ENCODE assay signal across 8 mouse cellular contexts in genomic region chr5:90365141-90365951, GRCm38 (mm10). TPM values are rescaled to one million over a fixed set of nuclear protein-coding genes. Genes with fewer than 3 reads are reported as not detected.
A peak's percentile ranks its signal among the peaks of the same experiment; 100 is the strongest.
DNase-seq lines count a peak whose midpoint lies in the region; ATAC-seq and TF ChIP-seq lines count a peak whose summit lies in the region.

No protein-coding gene starts in this region.

- H3K9me3 ChIP-seq in forebrain, postnatal 0 days (ENCODE audit: low read length) = no peaks in the 10 kb centered on the region
- H3K9me3 ChIP-seq in hindbrain, embryonic 10.5 days = no peaks in the 10 kb centered on the region

- peaks cover 3% of the 10 kb centered on the region for H3K4me1 ChIP-seq in cerebellum, adult 2 months (ENCODE audit: control insufficient read depth, insufficient read depth, low read length)
- H3K4me1 ChIP-seq in forebrain, postnatal 0 days (ENCODE audit: insufficient read depth) = peaks cover 11% of the 10 kb centered on the region
- H3K4me1 ChIP-seq in hindbrain, embryonic 10.5 days (replicated peaks) = peaks cover 23% of the 10 kb centered on the region

- peak overlapping the region; percentile 84 for H3K27ac ChIP-seq in cerebellum, adult 2 months (ENCODE audit: insufficient read depth, low read length)
- H3K27ac ChIP-seq in forebrain, postnatal 0 days (ENCODE audit: low read depth, low read length) = peak overlapping the region; percentile 100
- H3K27ac ChIP-seq in hindbrain, embryonic 10.5 days = peak overlapping the region; percentile 99

- peak overlapping the region; percentile 100 for H3K4me3 ChIP-seq in cerebellum, adult 2 months (replicated peaks; ENCODE audit: insufficient read depth, low read depth, low read length)
- peak overlapping the region; percentile 97 for H3K4me3 ChIP-seq in forebrain, postnatal 0 days (ENCODE audit: low read depth, low read length)
- peak overlapping the region; percentile 95 for H3K4me3 ChIP-seq in hindbrain, embryonic 10.5 days

- DNase-seq in Muller cell, postnatal 12 days (ENCODE audit: inconsistent ontology term) = peak; percentile 73
- DNase-seq in cerebellum, adult 2 months = peak; percentile 58 to 64
- peak; percentile 47 for DNase-seq in forebrain, postnatal 0 days
- peak; percentile 65 for DNase-seq in hindbrain, embryonic 10.5 days (ENCODE audit: low spot score)
- DNase-seq in layer of hippocampus, postnatal 14 days (ENCODE audit: low spot score in 2 of 2) = peak; percentile 26 to 47
- DNase-seq in lung, postnatal 10 days = peak; percentile 58
- peak; percentile 19 for DNase-seq in ovary, postnatal 10 days (ENCODE audit: low spot score)
- DNase-seq in thymus, postnatal 25 days = peak; percentile 65

- H3K4me2 ChIP-seq in forebrain, postnatal 0 days (ENCODE audit: low read depth) = peak overlapping the region; percentile 73

- no peak for TF ChIP-seq CTCF in cerebellum, adult 2 months (IDR thresholded peaks at IDR 0.05; ENCODE audit: borderline replicate concordance, insufficient read depth, low read depth, low read length)
- TF ChIP-seq CTCF in forebrain, postnatal 0 days (IDR thresholded peaks at IDR 0.05; ENCODE audit: low read depth) = peak; percentile 8; the same call in 1 of the 2 replicates

- H3K27me3 ChIP-seq in cerebellum, adult 2 months (ENCODE audit: control insufficient read depth, insufficient read depth, low read length) = no peaks in the 10 kb centered on the region
- H3K27me3 ChIP-seq in forebrain, postnatal 0 days (ENCODE audit: insufficient read depth, low read length) = no peaks in the 10 kb centered on the region
- no peaks in the 10 kb centered on the region for H3K27me3 ChIP-seq in hindbrain, embryonic 10.5 days (ENCODE audit: insufficient read depth, poor library complexity, severe bottlenecking)

- no peak for TF ChIP-seq POLR2A in cerebellum, adult 2 months (IDR thresholded peaks at IDR 0.05; ENCODE audit: borderline replicate concordance, insufficient read depth, low read length)

- peak overlapping the region; percentile 96 for H3K9ac ChIP-seq in forebrain, postnatal 0 days

- WGBS in cerebellum, adult 2 months = under 1% methylated on average over 56 of the region's 61 CpGs
- WGBS in forebrain, postnatal 0 days = 2% methylated on average over 55 of the region's 61 CpGs
- WGBS in hindbrain, embryonic 10.5 days = under 1% methylated on average over 60 of the region's 61 CpGs

- H3K36me3 ChIP-seq in forebrain, postnatal 0 days (ENCODE audit: insufficient read depth) = no peaks in the 10 kb centered on the region
- peaks cover 12% of the 10 kb centered on the region; the same call in 1 of the 2 replicates for H3K36me3 ChIP-seq in hindbrain, embryonic 10.5 days

- peak; percentile 5 for ATAC-seq in forebrain, postnatal 0 days

RNA-seq across cellular contexts. Expression of gene Ankrd17, which starts 1.0 kb away (rescaled TPM):
- 55.6 and 62.0 TPM in 2 replicates for polyA plus RNA-seq in cerebellum, adult 2 months (2012; rRNA removed)
- total RNA-seq in forebrain, postnatal 0 days (2014; rRNA removed) = 51.4 and 68.2 TPM in 2 replicates
- polyA plus RNA-seq in forebrain, postnatal 0 days (2015; fragmentation: Nextera tagmentation; extraction: Ambion mirVana) = 13.1 and 20.4 TPM in 2 replicates
- polyA plus RNA-seq in hindbrain, embryonic 10.5 days (2016; fragmentation: Nextera tagmentation; extraction: Ambion mirVana) = 19.9 and 22.4 TPM in 2 replicates
- total RNA-seq in layer of hippocampus, postnatal 14 days (2021) = 100 to 1,000 TPM; 106 to 110 TPM

RNA-seq across cellular contexts. Expression of gene Gm9958, which starts 1.7 kb away (rescaled TPM):
- 2.6 and 2.7 TPM in 2 replicates for polyA plus RNA-seq in cerebellum, adult 2 months (2012; rRNA removed)
- 1.1 and 1.3 TPM in 2 replicates for total RNA-seq in forebrain, postnatal 0 days (2014; rRNA removed)
- 1.8 and 2.5 TPM in 2 replicates for polyA plus RNA-seq in forebrain, postnatal 0 days (2015; fragmentation: Nextera tagmentation; extraction: Ambion mirVana)
- 6.5 and 6.6 TPM in 2 replicates for polyA plus RNA-seq in hindbrain, embryonic 10.5 days (2016; fragmentation: Nextera tagmentation; extraction: Ambion mirVana)
- total RNA-seq in layer of hippocampus, postnatal 14 days (2021) = 1 to 10 TPM; 1.1 to 1.5 TPM

Comparison
In these comparisons a context has a peak if more than half of its experiments do, and no peak if none do; other contexts are left out.
1. Peak in every context shown above with its lines: DNase-seq, ATAC-seq, H3K4me3 ChIP-seq and H3K27ac ChIP-seq.
2. DNase-seq: peak in every context shown above with its lines; median percentile 73 in Muller cell, postnatal 12 days; 65 in hindbrain, embryonic 10.5 days; 65 in thymus, postnatal 25 days; 61 in cerebellum, adult 2 months; 58 in lung, postnatal 10 days; 47 in forebrain, postnatal 0 days; 36 in layer of hippocampus, postnatal 14 days; 19 in ovary, postnatal 10 days.